ENCODE assay signal across 8 mouse cellular contexts in the genomic region with DNA sequence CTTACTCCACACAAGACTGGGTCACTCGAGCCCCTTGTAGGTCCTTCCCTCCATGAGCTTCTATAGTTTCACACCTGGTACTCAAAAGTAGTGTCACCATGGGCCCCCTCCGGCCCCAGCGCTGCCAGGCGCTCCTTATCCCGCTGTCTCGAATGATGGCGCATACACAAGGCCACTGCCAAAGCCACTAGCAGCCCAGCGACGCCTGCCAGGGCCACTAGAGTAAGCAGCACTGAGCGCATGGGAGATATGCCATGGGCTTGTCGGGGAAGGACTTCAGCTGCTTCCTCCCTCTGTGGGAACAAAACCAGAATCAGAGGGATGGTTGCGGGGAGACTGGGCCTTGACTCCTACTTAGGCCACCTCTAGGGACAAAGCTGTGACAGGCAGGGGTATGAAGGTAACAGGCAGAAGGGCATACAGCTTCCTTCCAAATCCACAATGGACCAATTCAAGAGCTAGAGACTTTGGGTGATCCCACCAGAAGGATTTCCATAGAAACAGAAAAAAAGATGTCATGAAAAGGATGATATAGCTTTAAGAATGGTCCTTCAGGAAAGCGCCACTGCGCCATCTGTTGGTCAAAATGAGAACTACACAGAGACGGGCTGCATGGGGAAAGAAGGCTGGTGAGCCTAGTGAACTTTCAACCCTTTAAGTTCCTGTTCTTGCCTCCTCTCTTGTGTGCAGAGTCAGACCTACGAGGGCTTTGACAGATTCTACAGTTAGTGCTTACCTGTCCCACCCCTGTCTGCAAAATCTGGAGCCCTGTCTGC. TPM values are rescaled to one million over a fixed set of nuclear protein-coding genes. Genes with fewer than 3 reads are reported as not detected.
DNase-seq lines count a peak whose midpoint lies in the region; ATAC-seq and TF ChIP-seq lines count a peak whose summit lies in the region.

No protein-coding gene starts in this region.

- H3K4me1 ChIP-seq in CH12.LX (ENCODE audit: control insufficient read depth in 1 of 2, insufficient read depth in 2 of 2) = peaks cover 9 to 21% of the 10 kb centered on the region in 2 experiments
- no peaks in the 10 kb centered on the region for H3K4me1 ChIP-seq in forebrain, postnatal 0 days (ENCODE audit: insufficient read depth)

- no peaks in the 10 kb centered on the region for H3K79me2 ChIP-seq in CH12.LX (replicated peaks; ENCODE audit: control insufficient read depth, extremely low read depth, insufficient read depth, poor library complexity, severe bottlenecking)

- in situ Hi-C loops in CH12.LX (cut with MboI; ENCODE audit: low pct_ligation_motif_present, low pct_unique_long_range_greater_than_20kb, low sequenced_read_pairs) = loop anchor here (25.0 kb wide), 1 partner anchor 317 kb away; a partner anchor contains a TSS

- peak; percentile 92 to 93 for TF ChIP-seq CTCF in CH12.LX (conservative IDR thresholded peaks at IDR 0.05 in 1 of 2, IDR thresholded peaks at IDR 0.05 in 1 of 2; ENCODE audit: low read depth in 2 of 2, low read length in 2 of 2)
- peak; percentile 92 for TF ChIP-seq CTCF in forebrain, postnatal 0 days (IDR thresholded peaks at IDR 0.05; ENCODE audit: low read depth)

- dilution Hi-C loops in CH12.LX (cut with MboI; ENCODE audit: extremely low pct_ligation_motif_present, extremely low pct_unique_long_range_greater_than_20kb, low sequenced_read_pairs) = no loop called here

- H3K27me3 ChIP-seq in CH12.LX (replicated peaks) = peaks cover 30% of the 10 kb centered on the region
- no peaks in the 10 kb centered on the region for H3K27me3 ChIP-seq in forebrain, postnatal 0 days (ENCODE audit: insufficient read depth, low read length)

- no peak overlapping the region for H3K27ac ChIP-seq in CH12.LX (ENCODE audit: insufficient read depth, low read depth)
- H3K27ac ChIP-seq in forebrain, postnatal 0 days (ENCODE audit: low read depth, low read length) = no peak overlapping the region

- WGBS in forebrain, postnatal 0 days = 65% methylated on average over 16 of the region's 16 CpGs

- H3K9ac ChIP-seq in CH12.LX (ENCODE audit: insufficient read depth, low read depth) = no peak overlapping the region
- no peak overlapping the region for H3K9ac ChIP-seq in forebrain, postnatal 0 days

- H3K4me2 ChIP-seq in CH12.LX (ENCODE audit: insufficient read depth, low read depth, poor library complexity, severe bottlenecking) = no peak overlapping the region
- no peak overlapping the region for H3K4me2 ChIP-seq in forebrain, postnatal 0 days (ENCODE audit: low read depth)

- TF ChIP-seq EP300 in CH12.LX (IDR thresholded peaks at IDR 0.05; ENCODE audit: low read length) = no peak

- no peaks in the 10 kb centered on the region for H3K9me3 ChIP-seq in CH12.LX (replicated peaks; ENCODE audit: low read length)
- no peaks in the 10 kb centered on the region for H3K9me3 ChIP-seq in forebrain, postnatal 0 days (ENCODE audit: low read length)

- peak; percentile 81 for DNase-seq in 416B (ENCODE audit: low read depth)
- peak; percentile 82 for DNase-seq in CH12.LX (ENCODE audit: extremely low read depth)
- DNase-seq in cerebellum, adult 11-12 months = peak; percentile 78
- DNase-seq in forebrain, postnatal 0 days = peak; percentile 87
- DNase-seq in kidney, postnatal 14 days = peak; percentile 80
- peak; percentile 88 for DNase-seq in lung, postnatal 10 days
- peak; percentile 76 for DNase-seq in right cerebral cortex, postnatal 25 days
- DNase-seq in urinary bladder, postnatal 25 days (ENCODE audit: low spot score) = peak; percentile 84

- no peaks in the 10 kb centered on the region for H3K36me3 ChIP-seq in CH12.LX (replicated peaks in 1 of 2; ENCODE audit: control insufficient read depth in 1 of 2, insufficient read depth in 1 of 2, low read length in 1 of 2)
- 0 out of 2 replicates have a peak, but pooled peaks cover 4% of the 10 kb centered on the region for H3K36me3 ChIP-seq in forebrain, postnatal 0 days (ENCODE audit: insufficient read depth)

- no peak overlapping the region for H3K4me3 ChIP-seq in CH12.LX (replicated peaks in 1 of 3; ENCODE audit: low read depth in 2 of 3, low read length in 2 of 3, poor library complexity in 1 of 3)
- no peak overlapping the region for H3K4me3 ChIP-seq in forebrain, postnatal 0 days (ENCODE audit: low read depth, low read length)

- ATAC-seq in forebrain, postnatal 0 days = peak; percentile 56

- TF ChIP-seq POLR2A in CH12.LX (IDR thresholded peaks at IDR 0.05; ENCODE audit: low read depth, low read length) = no peak

- TF ChIP-seq RAD21 in CH12.LX (IDR thresholded peaks at IDR 0.05; ENCODE audit: low read depth, low read length) = peak; percentile 82

TF ChIP-seq in CH12.LX, 34 proteins besides CTCF, POLR2A, EP300 and RAD21:
- TF ChIP-seq MAZ (IDR thresholded peaks at IDR 0.05; ENCODE audit: low read depth, low read length) (0 out of 2 replicates have a peak, but pooled peaks have one; percentile 19), SMC3 (IDR thresholded peaks at IDR 0.05; ENCODE audit: low read depth, low read length) (peak; percentile 88), USF1 (IDR thresholded peaks at IDR 0.05; ENCODE audit: low read depth, low read length) (no peak), ETS1 (conservative IDR thresholded peaks at IDR 0.05; ENCODE audit: low read depth, low read length) (no peak), CHD1 (IDR thresholded peaks at IDR 0.05; ENCODE audit: low read depth, low read length) (no peak), MAFK (IDR thresholded peaks at IDR 0.05; ENCODE audit: insufficient replicate concordance, low read length) (no peak), NRF1 (IDR thresholded peaks at IDR 0.05; ENCODE audit: low read depth, low read length) (0 out of 2 replicates have a peak, but pooled peaks have one; percentile 12), KAT2A (IDR thresholded peaks at IDR 0.05; ENCODE audit: insufficient replicate concordance, low read length) (no peak), ZC3H11A (IDR thresholded peaks at IDR 0.05; ENCODE audit: low read depth, low read length) (peak; percentile 29; the same call in 1 of the 2 replicates), IRF4 (IDR thresholded peaks at IDR 0.05; ENCODE audit: low read depth, low read length) (no peak), MEF2A (IDR thresholded peaks at IDR 0.05; ENCODE audit: borderline replicate concordance, low read depth, low read length) (no peak), ZNF384 (IDR thresholded peaks at IDR 0.05; ENCODE audit: low read depth, low read length) (peak; percentile 65)

RNA-seq across cellular contexts. Expression of a gene that starts 10.3 kb away (rescaled TPM):
- total RNA-seq in CH12.LX (2012; rRNA removed) (0.04 TPM in 1 of 2 replicates, not detected in the other), CH12.LX (2014; rRNA removed) (not detected in 2 replicates)
- polyA plus RNA-seq in CH12.LX (2012; ENCODE audit: insufficient read length, low read depth) = 0.16 TPM in 1 of 2 replicates, not detected in the other
- total RNA-seq in forebrain, postnatal 0 days (2014; rRNA removed) = 58.2 and 68.7 TPM in 2 replicates
- polyA plus RNA-seq in forebrain, postnatal 0 days (2015; fragmentation: Nextera tagmentation; extraction: Ambion mirVana) = 21.5 and 31.5 TPM in 2 replicates

RNA-seq across cellular contexts. Expression of a gene that starts 17.8 kb away (rescaled TPM):
- total RNA-seq in CH12.LX (2012; rRNA removed) (13.8 and 14.7 TPM in 2 replicates), CH12.LX (2014; rRNA removed) (4.6 and 6.8 TPM in 2 replicates)
- 15.2 and 15.3 TPM in 2 replicates for polyA plus RNA-seq in CH12.LX (2012; ENCODE audit: insufficient read length, low read depth)
- 32.2 and 39.7 TPM in 2 replicates for total RNA-seq in forebrain, postnatal 0 days (2014; rRNA removed)
- polyA plus RNA-seq in forebrain, postnatal 0 days (2015; fragmentation: Nextera tagmentation; extraction: Ambion mirVana) = 37.4 and 47.0 TPM in 2 replicates

RNA-seq across cellular contexts. Expression of a gene that starts 22.1 kb away (rescaled TPM):
- total RNA-seq in CH12.LX (2012; rRNA removed) (0.30 TPM in 1 of 2 replicates, not detected in the other), CH12.LX (2014; rRNA removed) (0.74 and 1.4 TPM in 2 replicates)
- 0.74 and 0.78 TPM in 2 replicates for polyA plus RNA-seq in CH12.LX (2012; ENCODE audit: insufficient read length, low read depth)
- 0.46 TPM in 1 of 2 replicates, not detected in the other for total RNA-seq in forebrain, postnatal 0 days (2014; rRNA removed)
- polyA plus RNA-seq in forebrain, postnatal 0 days (2015; fragmentation: Nextera tagmentation; extraction: Ambion mirVana) = 0.34 TPM in 1 of 2 replicates, not detected in the other

RNA-seq across cellular contexts. Expression of a gene that starts 24.2 kb away (rescaled TPM):
- total RNA-seq in CH12.LX (2012; rRNA removed) (not detected in 2 replicates), CH12.LX (2014; rRNA removed) (not detected in 2 replicates)
- not detected in 2 replicates for polyA plus RNA-seq in CH12.LX (2012; ENCODE audit: insufficient read length, low read depth)
- 136 and 170 TPM in 2 replicates for total RNA-seq in forebrain, postnatal 0 days (2014; rRNA removed)
- polyA plus RNA-seq in forebrain, postnatal 0 days (2015; fragmentation: Nextera tagmentation; extraction: Ambion mirVana) = 123 and 186 TPM in 2 replicates

RNA-seq across cellular contexts. Expression of a gene that starts 34.4 kb away (rescaled TPM):
- total RNA-seq in CH12.LX (2012; rRNA removed) (180 and 259 TPM in 2 replicates), CH12.LX (2014; rRNA removed) (168 and 192 TPM in 2 replicates)
- polyA plus RNA-seq in CH12.LX (2012; ENCODE audit: insufficient read length, low read depth) = 259 and 294 TPM in 2 replicates
- total RNA-seq in forebrain, postnatal 0 days (2014; rRNA removed) = 54.8 and 58.5 TPM in 2 replicates
- 76.9 and 87.1 TPM in 2 replicates for polyA plus RNA-seq in forebrain, postnatal 0 days (2015; fragmentation: Nextera tagmentation; extraction: Ambion mirVana)

Comparison
In these comparisons a context has a peak if more than half of its experiments do, and no peak if none do; other contexts are left out.
1. RNA of a gene that starts 10.3 kb away (total RNA-seq): 58.2 to 68.7 TPM in forebrain, postnatal 0 days; 0.04 TPM in CH12.LX; every median in the first group is over 10 times any median in the second.
2. Peak in every context shown above with its lines, with median percentiles within 50 percentile points of each other: DNase-seq.